Mouse (Mus musculus) spleen, adult 2 months (tissue): ENCODE measurements around the gene Pdzd3. TPM values are rescaled to one million over a fixed set of nuclear protein-coding genes. Genes with fewer than 3 reads are reported as not detected.
"Not testable (repeated sequence)": the region's sequence is repeated elsewhere in the genome, so short reads cannot be mapped to it uniquely, and the experiment has no call there.

Experiments
- DNase-seq, 2 experiments: peaks; one replicate each; pipeline versions ENCODE4 v3.0.0 to v3.0.0-alpha.2; 2012 to 2021; ENCODE audit warnings: low spot score in 2 of 2, low read depth in 1 of 2
- H3K27ac ChIP-seq: fragments of 200-500 bp; 2 replicates; pipeline ENCODE4 v1.5.1; 2012; ENCODE audit warnings: low read length, inconsistent platforms; ENCODE audit not compliant: insufficient read depth
- H3K27me3 ChIP-seq: fragments of 200-500 bp; 2 replicates; pipeline ENCODE4 v1.6.1; 2012; ENCODE audit warnings: mild to moderate bottlenecking, moderate library complexity, low read length, inconsistent platforms; ENCODE audit not compliant: control insufficient read depth, insufficient read depth
- H3K36me3 ChIP-seq: fragments of 200-500 bp; 2 replicates; pipeline ENCODE4 v1.6.1; 2012; ENCODE audit warnings: mild to moderate bottlenecking, low read length, inconsistent platforms; ENCODE audit not compliant: control insufficient read depth, insufficient read depth
- H3K4me1 ChIP-seq: fragments of 200-500 bp; 2 replicates; pipeline ENCODE4 v1.6.1; 2011; ENCODE audit warnings: inconsistent platforms; ENCODE audit not compliant: control insufficient read depth, insufficient read depth, insufficient read length
- H3K4me3 ChIP-seq: fragments of 200-500 bp; 2 replicates; pipeline ENCODE4 v1.5.1; 2011; ENCODE audit warnings: mild to moderate bottlenecking, inconsistent platforms; ENCODE audit not compliant: insufficient read depth, insufficient read length; ENCODE audit errors: extremely low read depth
- CTCF ChIP-seq: fragments of 200-500 bp; IDR thresholded peaks from 2 replicates; pipeline ENCODE4 v1.5.1; 2011; ENCODE audit warnings: mild to moderate bottlenecking, inconsistent platforms; ENCODE audit not compliant: insufficient read depth, insufficient read length, insufficient replicate concordance; ENCODE audit errors: extremely low read depth
- POLR2A ChIP-seq: fragments of 200-500 bp; IDR thresholded peaks from 2 replicates; pipeline ENCODE4 v1.6.1; 2011; ENCODE audit warnings: low read depth, low read length, inconsistent platforms
- WGBS: fragments of 180-500 bp; shearing (Covaris S2); methylation state at CpG from one replicate; pipeline ENCODE4 v1.1.7; 2018; 5-methylcytosine and 5-hydroxymethylcytosine counted together
- polyA plus RNA-seq: library from polyadenylated mRNA; depleted of rRNA; stranded (reverse); fragments of >200 nt; gene quantifications from 2 replicates; pipeline ENCODE4 v1.2.3, GENCODE M21; 2012; rRNA removed

Pdzd3 gene
- polyA plus RNA-seq: 0.07 and 0.08 TPM in 2 replicates

- Histone ChIP-seq H3K4me3 (no peak within 1 kb of the TSS), H3K36me3 (no peaks in the 10 kb centered on the region), H3K27ac (no peak within 1 kb of the TSS), H3K27me3 (no peaks in the 10 kb centered on the region), H3K4me1 (no peaks in the 10 kb centered on the region)
- no peak for DNase-seq
- WGBS: 93% methylated on average over 10 of the region's 10 CpGs
- TF ChIP-seq CTCF: no peak
- TF ChIP-seq POLR2A: no peak
Measured at GRCm38 (mm10) chr9:44251314-44251713, at the start of gene Pdzd3. TSS of gene Pdzd3 (minus strand) at chr9:44251471.

GRCm38 (mm10) chr9:44300001-44300400 lies 48.7 kb upstream of the Pdzd3 start:
- not testable (repeated sequence) for H3K4me1 ChIP-seq, H3K27ac ChIP-seq, H3K4me3 ChIP-seq, DNase-seq, H3K27me3 ChIP-seq
- H3K36me3 ChIP-seq: peaks cover 49% of the 10 kb centered on the region
- WGBS: 85% methylated on average over 3 of the region's 3 CpGs

DNA sequence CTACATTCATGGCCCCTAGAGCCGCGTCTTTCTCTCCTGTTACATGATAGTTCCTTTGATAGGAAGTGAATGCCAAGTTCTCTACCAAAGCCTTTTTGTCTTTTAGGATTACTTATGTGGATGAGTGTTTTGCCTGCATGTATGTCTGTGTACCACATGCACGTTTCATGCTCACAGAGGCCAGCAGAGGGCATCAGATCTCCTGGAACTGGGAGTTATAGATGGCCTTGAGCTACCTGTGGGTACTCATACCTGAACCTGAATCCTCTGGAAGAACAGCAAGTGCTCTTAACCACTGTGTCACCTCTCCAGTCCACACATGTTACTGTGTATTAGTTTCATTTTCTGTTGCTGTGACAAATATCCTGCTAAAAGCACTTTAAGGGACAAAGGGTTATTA lies 41.2 kb upstream of the Pdzd3 start:
- peak; percentile 36 to 60 for DNase-seq
- 81% methylated on average over 3 of the region's 3 CpGs for WGBS
- H3K4me1 ChIP-seq: peaks cover 11% of the 10 kb centered on the region
- H3K27me3 ChIP-seq: peaks cover 18% of the 10 kb centered on the region
- TF ChIP-seq POLR2A (no peak), CTCF (peak; percentile 52; the same call in 1 of the 2 replicates)
- H3K36me3 ChIP-seq: peaks cover 23% of the 10 kb centered on the region
- H3K27ac ChIP-seq: no peak overlapping the region
- H3K4me3 ChIP-seq: no peak overlapping the region

DNA sequence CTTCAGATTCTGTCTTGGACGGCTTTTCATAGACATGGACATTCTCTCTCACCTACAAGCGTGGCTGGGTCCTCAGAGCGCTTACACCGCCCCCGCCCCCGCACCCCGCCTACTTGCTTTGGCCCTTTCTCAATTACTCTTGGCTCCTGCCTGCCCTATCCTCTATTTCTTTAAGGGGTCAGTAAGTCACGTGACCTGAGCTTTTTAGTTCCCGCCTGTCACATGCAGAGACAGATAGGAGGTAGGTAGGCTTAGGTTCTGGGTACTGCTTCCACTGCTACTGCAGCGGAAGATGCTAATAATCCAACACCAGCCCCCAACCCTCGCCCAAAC lies 37.7 kb upstream of the Pdzd3 start:
- Histone ChIP-seq H3K4me3 (no peak overlapping the region), H3K36me3 (peaks cover 7% of the 10 kb centered on the region), H3K27me3 (peaks cover 23% of the 10 kb centered on the region), H3K4me1 (peaks cover 15% of the 10 kb centered on the region), H3K27ac (0 out of 2 replicates have a peak overlapping the region, but pooled peaks have one; percentile 47)
- TF ChIP-seq POLR2A (no peak), CTCF (no peak)
- WGBS: 51% methylated on average over 11 of the region's 11 CpGs
- no peak for DNase-seq

DNA sequence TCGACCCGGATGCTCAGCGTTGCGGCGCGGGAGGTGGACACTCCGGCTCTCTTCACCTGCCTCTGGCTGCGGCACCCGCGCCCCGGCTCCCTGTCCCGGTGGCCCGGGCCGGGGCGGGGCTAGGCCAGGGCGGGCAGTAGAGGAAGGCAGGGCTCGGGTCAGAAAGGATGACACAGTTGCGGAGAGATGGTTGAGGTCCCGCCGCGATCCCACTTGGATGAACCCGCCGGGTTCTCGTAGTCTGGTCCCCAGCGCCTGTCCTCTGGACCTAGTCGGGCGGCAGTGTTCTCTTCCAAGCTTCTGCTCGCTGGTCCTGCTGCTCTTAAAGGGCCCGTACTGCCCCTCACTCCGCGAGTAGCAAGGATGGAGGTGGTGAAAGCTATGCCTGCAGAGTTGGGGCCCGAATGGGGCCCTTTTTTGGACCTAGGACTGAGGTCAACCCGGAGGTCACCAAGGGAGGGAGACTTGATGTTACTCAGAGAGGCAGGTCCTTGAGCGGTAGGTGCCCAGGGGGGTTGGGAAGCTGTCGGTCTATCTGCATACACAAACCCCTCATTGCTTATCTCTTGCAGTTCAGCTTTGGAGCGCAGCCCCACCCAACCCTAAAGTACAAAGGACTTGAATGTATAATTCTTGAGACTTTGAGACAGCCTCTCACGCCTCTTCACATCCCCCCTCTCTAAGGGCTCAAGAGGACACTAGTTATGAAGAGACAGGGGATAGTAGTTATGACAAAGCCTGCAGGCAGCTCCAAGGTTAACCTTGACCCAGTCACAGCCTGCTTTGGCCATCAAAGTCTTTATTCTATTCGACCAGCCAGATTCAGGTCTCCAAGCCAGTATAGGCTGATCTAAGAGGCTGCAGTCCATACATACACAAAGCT lies 37.0 kb upstream of the Pdzd3 start, which contains the start of gene Abcg4:
Abcg4 (minus strand) TSS at position 540 of the 883 bp plus-strand sequence.
- Histone ChIP-seq H3K36me3 (peaks cover 5% of the 10 kb centered on the region; the same call in 1 of the 2 replicates), H3K27me3 (peaks cover 23% of the 10 kb centered on the region), H3K27ac (peak within 1 kb of the TSS; percentile 47; the same call in 1 of the 2 replicates), H3K4me3 (peak within 1 kb of the TSS; percentile 54), H3K4me1 (peaks cover 15% of the 10 kb centered on the region)
- DNase-seq: no peak
- WGBS: 5% methylated on average over 38 of the region's 38 CpGs
- TF ChIP-seq POLR2A (no peak), CTCF (no peak)

DNA sequence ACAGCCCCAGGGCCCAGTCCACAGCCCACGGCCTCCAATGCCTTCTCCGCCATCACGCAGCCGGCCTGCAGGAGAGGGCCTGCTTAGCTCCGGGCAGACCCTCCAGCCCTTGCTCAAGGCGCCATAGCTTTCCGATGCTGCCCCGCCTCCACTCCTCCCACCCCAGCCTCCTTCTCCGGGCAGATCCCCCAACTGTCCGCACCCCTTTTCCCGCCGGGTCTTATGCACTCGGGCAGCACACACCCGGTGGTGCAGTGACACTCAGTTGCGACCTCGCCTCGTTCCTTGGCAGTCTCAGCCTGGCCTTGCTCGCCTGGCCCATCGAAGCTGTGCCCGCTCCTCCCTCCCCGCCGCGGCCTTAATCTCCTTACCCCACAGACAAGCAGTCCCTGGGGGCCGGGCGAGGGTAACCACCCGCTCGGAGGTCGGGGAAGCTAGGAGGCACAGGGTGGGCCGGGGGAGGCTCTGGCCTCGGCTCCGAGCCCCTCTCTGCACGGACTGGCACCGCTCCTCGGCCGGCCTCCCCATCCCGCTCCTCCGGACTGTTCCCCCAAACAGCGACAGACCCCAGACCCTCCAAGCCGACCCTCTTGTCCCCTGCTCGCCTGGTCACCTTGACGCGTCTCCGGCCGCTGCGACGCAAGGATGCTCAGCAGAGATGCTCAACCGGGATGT lies 36.3 kb upstream of the Pdzd3 start:
- DNase-seq: no peak
- WGBS: 6% methylated on average over 47 of the region's 47 CpGs
- Histone ChIP-seq H3K4me3 (peak overlapping the region; percentile 54), H3K36me3 (peaks cover 5% of the 10 kb centered on the region; the same call in 1 of the 2 replicates), H3K4me1 (peaks cover 15% of the 10 kb centered on the region), H3K27ac (no peak overlapping the region), H3K27me3 (peaks cover 23% of the 10 kb centered on the region)
- TF ChIP-seq CTCF (no peak), POLR2A (no peak)
